Mouse (Mus musculus): Measurements from ENCODE around the gene Jak1.

Gene Jak1

DNA sequence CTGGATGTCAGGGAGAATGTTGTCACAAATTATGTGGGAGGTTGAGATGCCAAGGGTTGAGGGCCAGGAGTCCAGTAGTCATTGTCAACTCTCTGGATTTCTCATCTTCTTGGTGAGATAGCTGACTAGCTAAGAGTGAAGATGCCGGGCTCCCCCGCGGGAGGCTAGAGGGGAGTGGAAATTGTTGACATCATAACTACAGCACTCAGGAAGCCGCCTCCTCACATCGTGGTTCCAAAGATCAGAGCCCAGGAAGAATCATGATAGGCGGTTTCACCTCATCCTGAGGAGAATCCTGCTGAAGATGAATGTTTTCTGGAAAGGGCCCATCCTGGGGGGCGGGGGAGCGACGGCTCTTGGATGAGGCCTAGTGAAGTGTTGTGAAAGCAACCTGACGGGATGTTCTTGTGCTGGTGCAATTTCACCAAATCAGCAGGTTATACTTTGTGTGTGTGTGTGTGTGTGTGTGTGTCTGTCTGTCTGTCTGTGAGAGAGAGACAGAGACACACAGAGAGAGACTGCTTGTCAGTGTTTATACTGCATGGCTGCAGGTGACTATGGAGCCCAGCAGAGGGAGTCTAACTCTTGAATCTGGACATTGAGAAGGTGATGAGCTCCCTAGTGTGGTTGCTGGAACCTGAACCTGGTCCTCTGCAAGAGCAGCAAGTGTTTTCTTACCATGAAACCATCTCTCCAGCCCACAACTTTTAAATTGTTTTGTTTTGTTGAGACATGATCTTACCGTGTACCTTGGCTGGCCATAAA, 118.0 kb downstream of the Jak1 start:
- no peak for DNase-seq (ENCODE audit: extremely low read depth, low read depth, low spot score)

DNA sequence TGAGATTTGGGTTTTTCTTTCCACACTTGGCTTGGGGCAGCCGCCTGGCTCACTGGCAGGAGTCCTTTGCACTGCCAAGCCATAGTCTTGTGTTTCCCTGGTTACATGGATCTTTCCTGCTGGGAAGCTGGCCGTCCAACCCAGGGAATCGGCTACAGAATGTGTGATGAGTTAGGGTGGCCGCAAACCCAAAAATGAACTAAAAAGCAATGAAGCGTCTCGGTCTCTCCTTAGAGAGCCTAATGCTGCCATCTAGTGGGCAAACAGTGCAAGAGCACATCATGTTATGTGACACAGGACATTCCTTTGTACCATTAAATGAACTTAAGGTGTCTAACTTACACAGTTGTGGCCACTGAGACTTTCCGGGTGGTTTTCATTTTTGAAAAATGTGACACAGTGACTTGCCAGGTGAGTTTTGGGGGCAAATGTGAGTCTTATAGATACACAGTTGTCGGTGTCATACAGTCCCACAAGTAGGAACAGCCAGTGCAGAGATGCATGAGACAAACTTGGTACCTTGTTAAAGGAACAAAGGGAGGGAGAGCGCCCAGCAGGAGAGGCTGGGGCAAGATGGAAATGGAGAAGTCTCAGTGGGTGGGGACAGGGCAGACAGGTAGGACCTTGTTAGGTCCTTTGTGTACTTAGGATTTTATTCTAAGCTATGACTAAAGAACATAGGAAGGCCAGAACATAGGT, 118.9 kb downstream of the Jak1 start:
- DNase-seq (ENCODE audit: extremely low read depth, low read depth, low spot score): no peak

DNA sequence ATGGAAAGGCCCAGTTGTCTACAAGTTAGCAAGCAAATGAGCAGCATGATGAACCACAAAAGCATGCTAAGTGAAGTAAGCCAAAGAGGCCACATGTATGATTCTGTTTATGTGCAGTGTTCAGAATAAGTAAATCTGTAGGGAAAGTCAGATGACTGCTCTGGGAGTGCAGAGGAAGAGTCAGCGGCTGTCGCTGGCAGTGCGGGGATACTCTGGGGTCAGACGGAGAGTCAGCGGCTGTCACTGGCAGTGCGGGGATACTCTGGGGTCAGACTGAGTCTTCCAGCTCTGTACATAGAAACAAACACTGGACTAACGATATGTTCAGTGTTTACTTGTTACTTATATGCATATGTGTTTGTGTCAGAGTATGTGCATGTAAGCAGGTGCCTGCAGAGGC, 120.3 kb downstream of the Jak1 start:
- DNase-seq (ENCODE audit: extremely low read depth, low read depth, low spot score): no peak

DNA sequence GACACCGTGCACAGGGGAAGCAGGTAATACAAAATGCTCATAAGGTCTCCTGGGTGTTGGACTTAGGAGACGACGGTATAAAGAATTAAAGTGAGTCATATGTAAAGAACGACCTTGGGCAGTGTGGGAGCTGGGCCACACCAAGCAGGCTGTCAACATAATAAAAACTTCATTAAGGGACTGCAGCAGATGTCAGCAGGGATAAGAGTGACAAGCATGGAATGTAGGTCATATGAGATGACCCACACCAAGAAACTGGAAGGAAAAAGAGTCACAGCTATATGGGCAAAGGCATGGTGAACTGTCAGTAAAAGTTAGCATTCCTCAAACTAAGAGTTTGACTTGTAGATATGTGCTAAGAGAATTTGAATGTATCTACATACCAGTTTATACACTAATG, 120.7 kb downstream of the Jak1 start:
- no peak for DNase-seq (ENCODE audit: extremely low read depth, low read depth, low spot score)

DNA sequence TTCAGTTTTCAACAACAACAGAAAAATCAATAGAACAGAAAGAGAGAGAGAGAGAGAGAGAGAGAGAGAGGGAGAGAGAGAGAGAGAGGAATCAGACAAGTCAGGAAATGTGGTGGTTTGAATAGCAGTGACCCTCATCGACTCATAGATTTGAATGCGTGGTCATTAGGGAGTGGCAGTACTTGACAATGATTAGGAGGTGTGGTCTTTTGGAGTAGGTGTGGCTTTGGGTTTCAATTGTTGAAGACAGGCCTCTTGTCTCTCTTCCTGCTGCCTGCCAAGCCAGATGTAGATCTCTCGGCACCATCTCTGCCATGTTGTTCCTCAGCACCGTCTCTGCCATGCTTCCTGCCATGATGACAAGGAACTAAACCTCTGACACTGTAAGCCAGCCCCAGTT, 121.2 kb downstream of the Jak1 start:
- DNase-seq (ENCODE audit: extremely low read depth, low read depth, low spot score): no peak

DNA sequence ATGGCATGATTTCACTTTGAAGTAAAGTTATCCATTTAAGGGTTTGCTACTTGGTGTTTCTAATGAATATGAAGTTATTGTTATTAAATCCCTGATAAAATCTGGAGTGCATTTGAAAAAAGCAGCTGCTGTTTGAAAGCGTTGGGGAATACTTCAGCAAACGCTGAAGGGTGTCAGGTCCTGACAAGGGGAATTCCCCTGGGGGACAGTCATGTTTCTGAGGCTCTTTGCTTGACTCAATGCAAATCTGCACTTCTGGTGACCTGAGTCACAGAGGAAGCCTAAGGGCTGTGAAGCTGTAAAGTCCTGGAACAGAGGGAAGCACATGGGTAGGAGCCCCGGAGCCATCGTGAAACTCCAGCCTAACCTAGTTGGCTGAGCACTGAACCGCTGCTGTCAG, 123.3 kb downstream of the Jak1 start:
- no peak for DNase-seq (ENCODE audit: extremely low read depth, low read depth, low spot score)

DNA sequence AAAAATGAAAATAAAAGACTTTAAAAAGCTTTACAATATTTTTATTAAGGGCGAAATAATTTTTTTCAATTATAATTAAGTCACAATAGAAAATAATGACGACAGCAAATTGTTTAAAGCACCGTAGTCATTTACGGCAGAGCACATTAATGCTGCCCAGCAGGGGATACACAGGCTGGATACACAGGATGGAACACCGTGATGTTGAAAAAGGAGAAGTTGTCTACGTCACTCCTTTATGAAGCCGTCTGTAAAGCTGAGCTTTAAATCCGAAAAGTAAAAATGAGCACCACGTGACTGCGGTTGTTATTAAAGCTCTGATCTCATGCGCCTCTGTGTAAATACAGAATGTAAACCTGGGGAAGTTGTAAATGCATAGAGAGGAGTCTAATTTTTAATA, 127.1 kb downstream of the Jak1 start:
- DNase-seq (ENCODE audit: extremely low read depth, low read depth, low spot score): no peak

GRCm38 (mm10) chr4:101135909-101136308, 129.2 kb downstream of the Jak1 start:
- no peak for DNase-seq (ENCODE audit: extremely low read depth, low read depth, low spot score)

- no peak for DNase-seq (ENCODE audit: extremely low read depth, low read depth, low spot score)
Measured at GRCm38 (mm10) chr4:101135013-101135412, 130.1 kb downstream of the Jak1 start.

- no peak for DNase-seq (ENCODE audit: extremely low read depth, low read depth, low spot score)
Measured at GRCm38 (mm10) chr4:101121002-101121401, 144.1 kb downstream of the Jak1 start.

- DNase-seq (ENCODE audit: extremely low read depth, low read depth, low spot score): no peak
Measured at GRCm38 (mm10) chr4:101107122-101107521, 158.0 kb downstream of the Jak1 start.
